Mouse (Mus musculus): ENCODE measurements around the gene Rnf224. TPM values are rescaled to one million over a fixed set of nuclear protein-coding genes. Genes with fewer than 3 reads are reported as not detected.

The Rnf224 gene
- polyA plus RNA-seq, 1 experiment from 2014 or later: not detected

GRCm38 (mm10) chr2:25267746-25268309, 31.2 kb upstream of the Rnf224 start:
- H3K9ac ChIP-seq (replicated peaks; ENCODE audit: low read length): no peak overlapping the region
- H3K27me3 ChIP-seq (ENCODE audit: control insufficient read depth, insufficient read depth, low read length): peaks cover 12% of the 10 kb centered on the region
- H3K9me3 ChIP-seq (replicated peaks; ENCODE audit: control insufficient read depth, low read length): no peaks in the 10 kb centered on the region
- no peak overlapping the region for H3K27ac ChIP-seq (replicated peaks; ENCODE audit: low read depth, low read length)
- H3K36me3 ChIP-seq (replicated peaks; ENCODE audit: control insufficient read depth, insufficient read depth, low read depth, low read length): no peaks in the 10 kb centered on the region; the same call in 1 of the 2 replicates
- ATAC-seq (replicated peaks; ENCODE audit: insufficient number of reproducible peaks, low FRiP score, low TSS enrichment, low read depth) (no peak), DNase-seq (ENCODE audit: low spot score) (no peak)
- WGBS: 74% methylated on average over 4 of the region's 4 CpGs
- no peak overlapping the region for H3K4me2 ChIP-seq (ENCODE audit: low read depth, low read length)
- peaks cover 9% of the 10 kb centered on the region for H3K4me1 ChIP-seq (ENCODE audit: control insufficient read depth, insufficient read depth, low read length)
- H3K4me3 ChIP-seq (ENCODE audit: low read depth, low read length): no peak overlapping the region

GRCm38 (mm10) chr2:25267241-25267640, 30.7 kb upstream of the Rnf224 start:
- no peak for ATAC-seq (replicated peaks; ENCODE audit: insufficient number of reproducible peaks, low FRiP score, low TSS enrichment, low read depth)
- Histone ChIP-seq H3K4me3 (ENCODE audit: low read depth, low read length) (no peak overlapping the region), H3K9ac (replicated peaks; ENCODE audit: low read length) (no peak overlapping the region)

GRCm38 (mm10) chr2:25266720-25267119, 30.1 kb upstream of the Rnf224 start:
- H3K4me3 ChIP-seq (ENCODE audit: low read depth, low read length): no peak overlapping the region

More at GRCm38 (mm10) chr2:25267241-25267640, 30.7 kb upstream of the Rnf224 start:
- Histone ChIP-seq H3K9me3 (replicated peaks; ENCODE audit: control insufficient read depth, low read length) (no peaks in the 10 kb centered on the region), H3K4me2 (ENCODE audit: low read depth, low read length) (no peak overlapping the region), H3K27me3 (ENCODE audit: control insufficient read depth, insufficient read depth, low read length) (peaks cover 12% of the 10 kb centered on the region), H3K4me1 (ENCODE audit: control insufficient read depth, insufficient read depth, low read length) (peaks cover 9% of the 10 kb centered on the region), H3K36me3 (replicated peaks; ENCODE audit: control insufficient read depth, insufficient read depth, low read depth, low read length) (no peaks in the 10 kb centered on the region; the same call in 1 of the 2 replicates), H3K27ac (replicated peaks; ENCODE audit: low read depth, low read length) (no peak overlapping the region)
- no peak for DNase-seq (ENCODE audit: low spot score)

GRCm38 (mm10) chr2:25265897-25266656, 29.5 kb upstream of the Rnf224 start:
- Histone ChIP-seq H3K27ac (replicated peaks; ENCODE audit: low read depth, low read length) (no peak overlapping the region), H3K9ac (replicated peaks; ENCODE audit: low read length) (no peak overlapping the region), H3K27me3 (ENCODE audit: control insufficient read depth, insufficient read depth, low read length) (peaks cover 12% of the 10 kb centered on the region), H3K4me3 (ENCODE audit: low read depth, low read length) (no peak overlapping the region), H3K36me3 (replicated peaks; ENCODE audit: control insufficient read depth, insufficient read depth, low read depth, low read length) (no peaks in the 10 kb centered on the region; the same call in 1 of the 2 replicates), H3K9me3 (replicated peaks; ENCODE audit: control insufficient read depth, low read length) (no peaks in the 10 kb centered on the region), H3K4me1 (ENCODE audit: control insufficient read depth, insufficient read depth, low read length) (peaks cover 9% of the 10 kb centered on the region), H3K4me2 (ENCODE audit: low read depth, low read length) (no peak overlapping the region)
- ATAC-seq (replicated peaks; ENCODE audit: insufficient number of reproducible peaks, low FRiP score, low TSS enrichment, low read depth) (no peak), DNase-seq (ENCODE audit: low spot score) (no peak)
- WGBS: 64% methylated on average over 6 of the region's 6 CpGs

More at GRCm38 (mm10) chr2:25266720-25267119, 30.1 kb upstream of the Rnf224 start:
- ATAC-seq (replicated peaks; ENCODE audit: insufficient number of reproducible peaks, low FRiP score, low TSS enrichment, low read depth) (no peak), DNase-seq (ENCODE audit: low spot score) (no peak)
- Histone ChIP-seq H3K27me3 (ENCODE audit: control insufficient read depth, insufficient read depth, low read length) (peaks cover 12% of the 10 kb centered on the region), H3K9ac (replicated peaks; ENCODE audit: low read length) (no peak overlapping the region), H3K27ac (replicated peaks; ENCODE audit: low read depth, low read length) (no peak overlapping the region), H3K36me3 (replicated peaks; ENCODE audit: control insufficient read depth, insufficient read depth, low read depth, low read length) (no peaks in the 10 kb centered on the region; the same call in 1 of the 2 replicates), H3K4me2 (ENCODE audit: low read depth, low read length) (no peak overlapping the region), H3K9me3 (replicated peaks; ENCODE audit: control insufficient read depth, low read length) (no peaks in the 10 kb centered on the region), H3K4me1 (ENCODE audit: control insufficient read depth, insufficient read depth, low read length) (peaks cover 9% of the 10 kb centered on the region)
- WGBS: 58% methylated on average over 2 of the region's 2 CpGs

GRCm38 (mm10) chr2:25264851-25265250, 28.3 kb upstream of the Rnf224 start:
- H3K27me3 ChIP-seq (ENCODE audit: control insufficient read depth, insufficient read depth, low read length): peaks cover 12% of the 10 kb centered on the region
- peak overlapping the region; percentile 7; the same call in 1 of the 2 replicates for H3K4me2 ChIP-seq (ENCODE audit: low read depth, low read length)
- no peak for DNase-seq (ENCODE audit: low spot score)
- H3K9me3 ChIP-seq (replicated peaks; ENCODE audit: control insufficient read depth, low read length): no peaks in the 10 kb centered on the region
- H3K4me3 ChIP-seq (ENCODE audit: low read depth, low read length): no peak overlapping the region
- no peak overlapping the region for H3K27ac ChIP-seq (replicated peaks; ENCODE audit: low read depth, low read length)
- no peak overlapping the region for H3K9ac ChIP-seq (replicated peaks; ENCODE audit: low read length)
- H3K36me3 ChIP-seq (replicated peaks; ENCODE audit: control insufficient read depth, insufficient read depth, low read depth, low read length): no peaks in the 10 kb centered on the region
- ATAC-seq (replicated peaks; ENCODE audit: insufficient number of reproducible peaks, low FRiP score, low TSS enrichment, low read depth): no peak
- WGBS: 72% methylated on average over 3 of the region's 3 CpGs
- H3K4me1 ChIP-seq (ENCODE audit: control insufficient read depth, insufficient read depth, low read length): peaks cover 9% of the 10 kb centered on the region

- Histone ChIP-seq H3K4me2 (ENCODE audit: low read depth, low read length) (peak overlapping the region; percentile 7; the same call in 1 of the 2 replicates), H3K9me3 (replicated peaks; ENCODE audit: control insufficient read depth, low read length) (no peaks in the 10 kb centered on the region), H3K4me3 (ENCODE audit: low read depth, low read length) (no peak overlapping the region), H3K9ac (replicated peaks; ENCODE audit: low read length) (no peak overlapping the region), H3K36me3 (replicated peaks; ENCODE audit: control insufficient read depth, insufficient read depth, low read depth, low read length) (no peaks in the 10 kb centered on the region), H3K4me1 (ENCODE audit: control insufficient read depth, insufficient read depth, low read length) (peaks cover 9% of the 10 kb centered on the region), H3K27me3 (ENCODE audit: control insufficient read depth, insufficient read depth, low read length) (peaks cover 12% of the 10 kb centered on the region), H3K27ac (replicated peaks; ENCODE audit: low read depth, low read length) (no peak overlapping the region)
- ATAC-seq (replicated peaks; ENCODE audit: insufficient number of reproducible peaks, low FRiP score, low TSS enrichment, low read depth) (no peak), DNase-seq (ENCODE audit: low spot score) (no peak)
- 80% methylated on average over 5 of the region's 5 CpGs for WGBS
Observed at GRCm38 (mm10) chr2:25264286-25264660, 27.7 kb upstream of the Rnf224 start.

- no peaks in the 10 kb centered on the region for H3K36me3 ChIP-seq (replicated peaks; ENCODE audit: control insufficient read depth, insufficient read depth, low read depth, low read length)
- H3K27ac ChIP-seq (replicated peaks; ENCODE audit: low read depth, low read length): no peak overlapping the region
- ATAC-seq (replicated peaks; ENCODE audit: insufficient number of reproducible peaks, low FRiP score, low TSS enrichment, low read depth) (no peak), DNase-seq (ENCODE audit: low spot score) (no peak)
- H3K27me3 ChIP-seq (ENCODE audit: control insufficient read depth, insufficient read depth, low read length): peaks cover 12% of the 10 kb centered on the region
- peak overlapping the region; percentile 93 for H3K4me2 ChIP-seq (ENCODE audit: low read depth, low read length)
- H3K9me3 ChIP-seq (replicated peaks; ENCODE audit: control insufficient read depth, low read length): no peaks in the 10 kb centered on the region
- 19% methylated on average over 12 of the region's 12 CpGs for WGBS
- H3K9ac ChIP-seq (replicated peaks; ENCODE audit: low read length): peak overlapping the region; percentile 7; the same call in 1 of the 2 replicates
- peak overlapping the region; percentile 66 for H3K4me3 ChIP-seq (ENCODE audit: low read depth, low read length)
- H3K4me1 ChIP-seq (ENCODE audit: control insufficient read depth, insufficient read depth, low read length): peaks cover 9% of the 10 kb centered on the region
Observed at GRCm38 (mm10) chr2:25263623-25264285, 27.2 kb upstream of the Rnf224 start.
